Mouse (Mus musculus) CH12.LX (cell line): ENCODE results near the gene Cpxm1.

Experiments
- CTCF ChIP-seq, 2 experiments: IDR thresholded peaks in 1 of 2; conservative IDR thresholded peaks in 1 of 2; 2 replicates each; pipeline ENCODE4 v1.5.1; 2011 to 2012; ENCODE audit warnings: low read depth in 2 of 2, low read length in 2 of 2, improper control_type of control experiment in 1 of 2, inconsistent platforms in 1 of 2, mild to moderate bottlenecking in 1 of 2, moderate library complexity in 1 of 2
- MAZ ChIP-seq: IDR thresholded peaks from 2 replicates; pipeline ENCODE4 v1.6.1; 2012; ENCODE audit warnings: low read depth, mild to moderate bottlenecking, inconsistent platforms, low read length, improper control_type of control experiment, moderate library complexity
- UBTF ChIP-seq: IDR thresholded peaks from 2 replicates; pipeline ENCODE4 v1.6.1; 2012; ENCODE audit warnings: low read depth, mild to moderate bottlenecking, inconsistent platforms, low read length, improper control_type of control experiment, moderate library complexity
- ZKSCAN1 ChIP-seq: IDR thresholded peaks from 2 replicates; pipeline ENCODE4 v1.6.1; 2012; ENCODE audit warnings: low read depth, inconsistent platforms, low read length, improper control_type of control experiment, borderline replicate concordance

DNA sequence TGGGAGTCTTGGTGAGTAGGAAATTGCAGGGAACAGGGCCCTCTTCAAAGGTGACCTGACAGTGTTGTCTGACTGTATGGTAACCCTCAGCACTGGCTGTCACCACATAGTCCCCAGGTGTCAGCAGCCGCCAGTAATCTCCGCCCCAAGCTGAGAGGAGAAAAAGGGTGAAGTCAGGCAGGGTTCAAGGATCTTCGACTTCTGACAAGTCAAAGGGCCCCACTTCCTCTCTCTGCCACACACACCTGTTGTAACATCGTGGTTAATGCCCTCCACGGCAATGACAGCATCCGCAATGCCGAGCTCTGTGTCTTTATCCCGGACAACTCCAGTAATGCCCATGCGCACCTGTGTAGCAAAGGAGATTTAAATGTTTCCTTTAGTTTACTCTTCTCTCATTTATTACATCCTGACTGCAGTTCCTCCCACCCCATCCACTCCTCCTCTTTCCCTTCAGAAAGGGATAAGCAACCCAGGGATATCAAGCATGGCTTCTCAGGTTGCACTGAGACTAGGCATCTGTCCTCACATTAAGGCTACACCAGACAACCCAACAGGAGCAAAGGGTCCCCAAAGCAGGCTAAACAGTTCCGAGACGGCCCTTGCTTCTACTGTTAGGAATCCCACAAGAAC lies 6.3 kb downstream of the Cpxm1 start:
- TF ChIP-seq CTCF (conservative IDR thresholded peaks at IDR 0.05 in 1 of 2, IDR thresholded peaks at IDR 0.05 in 1 of 2; ENCODE audit: low read depth in 2 of 2, low read length in 2 of 2) (no peak), MAZ (no peak), UBTF (no peak), ZKSCAN1 (no peak)
